Mouse (Mus musculus) 3134 (cell line): ENCODE data around the gene Cwc27.

Source experiments
- DNase-seq: peaks from one replicate; pipeline ENCODE4 v3.0.0-alpha.2; 2011; ENCODE audit warnings: low spot score; ENCODE audit not compliant: insufficient read length; ENCODE audit errors: extremely low read depth

Gene Cwc27

GRCm38 (mm10) chr13:104650654-104651053 lies 166.3 kb downstream of the Cwc27 start:
- DNase-seq, result no peak

GRCm38 (mm10) chr13:104650145-104650544 lies 166.8 kb downstream of the Cwc27 start:
- DNase-seq, result no peak

GRCm38 (mm10) chr13:104645778-104646425 lies 171.0 kb downstream of the Cwc27 start:
- no peak for DNase-seq

- no peak for DNase-seq
These were observed 172.8 kb downstream of the Cwc27 start for GRCm38 (mm10) chr13:104644185-104644584.

DNA sequence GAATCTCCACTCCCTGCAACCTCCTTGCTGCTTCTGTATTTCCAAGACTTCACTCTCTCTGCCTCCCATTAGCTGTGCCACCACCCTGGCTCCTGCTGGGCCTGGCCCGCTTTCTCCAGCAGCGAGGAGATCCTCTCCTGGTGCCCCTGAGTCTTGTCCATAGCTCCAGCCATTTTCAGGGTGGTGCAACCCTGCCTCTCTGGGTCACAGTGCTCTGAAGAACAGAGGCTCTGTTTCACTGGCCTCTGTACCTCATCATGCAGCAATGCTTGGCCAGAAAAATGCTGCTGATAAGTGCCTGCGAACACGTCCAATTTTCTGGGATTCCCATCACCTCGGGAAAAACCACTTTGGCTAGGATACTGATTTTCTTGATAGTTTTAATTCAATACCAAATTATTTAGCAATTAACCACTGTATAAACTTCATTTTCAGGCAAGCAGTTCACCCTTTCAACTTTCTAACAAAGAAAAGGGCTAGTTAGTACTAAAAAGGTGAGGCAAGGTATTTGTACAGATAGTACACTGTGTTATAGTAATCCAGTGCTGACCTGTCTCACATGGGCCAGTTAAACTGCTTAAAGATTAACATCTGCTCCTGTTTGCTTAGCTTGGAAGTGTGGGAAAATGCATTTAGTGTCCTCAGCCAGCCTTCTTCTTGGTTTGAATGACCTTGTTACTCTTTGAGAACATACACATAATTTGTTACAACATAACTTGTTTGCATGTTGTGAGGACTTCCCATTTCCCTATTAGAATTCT lies 176.1 kb downstream of the Cwc27 start:
- no peak for DNase-seq

DNA sequence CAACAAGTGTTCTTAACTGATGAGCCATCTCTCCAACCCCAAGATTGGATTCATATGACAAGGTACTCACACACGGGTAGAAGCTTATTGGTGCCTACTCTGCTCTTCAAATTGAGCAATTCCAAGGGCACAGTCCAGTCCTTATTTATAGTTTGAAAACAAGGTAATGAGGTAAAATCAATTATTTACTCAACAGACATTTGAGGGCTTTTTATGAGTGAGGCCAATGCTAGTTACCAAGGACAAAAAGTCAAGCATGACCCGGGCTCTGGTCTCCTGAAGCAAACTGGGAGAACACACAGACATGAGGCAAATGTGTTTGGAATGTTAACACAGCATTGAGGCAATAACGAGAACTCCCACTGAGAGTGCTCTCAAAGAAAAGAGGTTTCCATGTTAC lies 178.0 kb downstream of the Cwc27 start:
- no peak for DNase-seq

- DNase-seq, result no peak
These were observed 180.9 kb downstream of the Cwc27 start for GRCm38 (mm10) chr13:104635965-104636462.

DNA sequence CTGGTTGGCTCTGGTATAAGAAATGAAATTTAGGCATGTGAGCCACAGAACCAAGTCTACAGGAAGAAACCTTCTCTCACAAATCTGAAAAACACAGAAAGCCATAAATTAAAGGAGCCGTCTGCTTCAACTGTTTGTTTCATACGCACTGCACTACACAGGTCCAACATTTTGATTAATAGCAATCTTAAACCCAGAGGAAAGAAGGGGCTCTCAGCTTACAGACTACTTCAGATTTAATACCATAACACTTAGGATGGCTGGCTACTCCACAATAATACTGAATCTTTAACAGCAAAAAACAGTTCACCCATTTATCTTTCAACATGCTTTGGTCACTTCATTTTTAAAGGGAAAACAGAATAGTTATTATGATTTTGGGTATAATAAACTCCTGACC lies 182.2 kb downstream of the Cwc27 start:
- no peak for DNase-seq

- DNase-seq, result no peak
These were observed 184.3 kb downstream of the Cwc27 start for GRCm38 (mm10) chr13:104632427-104633167.

- DNase-seq, result no peak
These were observed 185.2 kb downstream of the Cwc27 start for GRCm38 (mm10) chr13:104631621-104632205.

DNA sequence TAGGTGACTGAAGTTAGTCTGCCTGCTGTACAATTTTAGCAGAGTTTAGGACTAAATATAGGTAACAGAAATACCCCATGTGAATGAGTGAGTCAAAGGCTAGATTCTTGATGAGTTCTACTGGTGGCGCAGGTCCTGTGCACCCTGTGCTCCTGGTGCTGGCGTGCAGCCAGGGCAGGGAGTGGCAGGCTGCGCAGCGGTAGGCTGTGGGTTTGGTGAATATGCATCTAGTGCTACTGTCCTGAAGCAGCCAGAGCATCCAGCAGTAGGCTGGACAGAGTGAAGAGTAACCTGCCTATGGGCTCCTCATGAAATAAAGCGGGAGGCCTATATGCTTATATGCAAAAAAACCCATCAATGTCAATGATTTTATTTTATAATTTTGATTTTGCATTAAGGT lies 186.1 kb downstream of the Cwc27 start:
- peak; percentile 33 for DNase-seq

- no peak for DNase-seq
These were observed 187.3 kb downstream of the Cwc27 start for GRCm38 (mm10) chr13:104629621-104630020.

DNA sequence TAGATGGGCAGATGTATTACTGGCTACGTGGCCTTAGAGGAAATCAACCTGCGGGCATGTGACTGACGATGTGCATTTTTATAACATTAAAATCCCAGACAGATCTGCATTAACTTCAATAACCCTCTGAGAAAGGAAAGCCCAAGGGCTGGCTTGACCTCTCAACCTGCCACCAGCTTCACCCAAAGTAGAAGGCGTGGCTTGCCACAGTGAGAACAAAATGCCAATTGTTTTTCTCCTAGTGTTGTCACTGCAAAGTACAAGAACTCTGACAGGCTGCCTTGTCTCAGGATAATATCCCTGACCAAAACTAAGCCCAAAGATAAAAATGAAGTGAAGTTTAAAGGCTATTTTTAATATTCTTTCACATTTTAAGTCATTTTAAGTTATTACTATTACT lies 188.9 kb downstream of the Cwc27 start:
- no peak for DNase-seq

- no peak for DNase-seq
These were observed 189.6 kb downstream of the Cwc27 start for GRCm38 (mm10) chr13:104627169-104627909.

- DNase-seq, result no peak
These were observed 193.6 kb downstream of the Cwc27 start for GRCm38 (mm10) chr13:104623130-104623891.

DNA sequence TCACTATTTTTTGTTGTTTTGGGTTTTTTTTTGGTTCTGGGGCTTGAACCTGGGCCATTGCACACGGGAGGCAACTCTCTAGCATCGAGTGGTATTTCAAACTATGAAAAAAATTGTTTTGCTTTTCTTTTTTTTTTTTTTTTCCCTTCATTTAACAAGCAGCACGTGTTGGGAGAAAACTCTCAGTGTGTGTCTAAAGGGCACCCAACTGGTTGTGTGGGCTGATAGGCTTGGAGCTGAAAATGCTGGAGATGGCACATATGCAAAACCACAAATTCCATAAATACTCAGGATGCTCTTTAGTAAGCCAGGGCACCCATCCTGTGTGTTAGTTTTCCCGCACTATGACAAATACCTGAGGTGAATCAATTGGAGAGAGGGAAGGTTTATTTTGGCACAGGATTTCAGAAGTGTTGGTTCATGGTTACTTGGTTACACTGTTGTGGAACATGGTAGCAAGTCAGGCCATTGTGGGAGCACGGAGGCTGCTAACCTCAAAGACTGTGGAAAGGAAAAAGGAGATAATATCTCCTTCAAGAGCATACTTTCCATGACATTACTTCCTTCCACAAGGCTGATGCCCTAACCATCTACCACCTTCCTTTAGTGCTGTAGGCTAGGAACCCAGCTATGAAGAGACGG lies 194.7 kb downstream of the Cwc27 start:
- peak; percentile 71 for DNase-seq

GRCm38 (mm10) chr13:104620423-104620822 lies 196.5 kb downstream of the Cwc27 start:
- no peak for DNase-seq

GRCm38 (mm10) chr13:104619503-104620288 lies 197.2 kb downstream of the Cwc27 start:
- DNase-seq, result no peak
